Mouse (Mus musculus) kidney, adult 2 months (tissue): ENCODE results near the gene Id3.
A peak's percentile ranks its signal among the peaks of the same experiment; 100 is the strongest.

Source experiments
- CTCF ChIP-seq: fragments of 200-500 bp; conservative IDR thresholded peaks from 2 replicates; pipeline ENCODE4 v1.5.1; 2011; ENCODE audit warnings: low read depth, mild to moderate bottlenecking, control low read depth, low read length, moderate library complexity, mixed read lengths; ENCODE audit not compliant: insufficient read depth, insufficient read length
- POLR2A ChIP-seq: fragments of 200-500 bp; IDR thresholded peaks from one replicate; pipeline ENCODE4 v1.6.1; 2011; ENCODE audit warnings: low read depth, low read length, control low read depth

- no peak for TF ChIP-seq CTCF
- peak; percentile 100 for TF ChIP-seq POLR2A
Observed at GRCm38 (mm10) chr4:136143193-136143976, at the start of gene Id3.
